Mouse (Mus musculus): ENCODE data around the gene Elovl3. TPM values are rescaled to one million over a fixed set of nuclear protein-coding genes. Genes with fewer than 3 reads are reported as not detected.

The Elovl3 gene
- polyA plus RNA-seq, 1 experiment from 2014 or later = not detected

GRCm38 (mm10) chr19:46103437-46104186, 28.1 kb upstream of the Elovl3 start:
- H3K9ac ChIP-seq (replicated peaks; ENCODE audit: low read depth, low read length) = no peak overlapping the region
- H3K9me3 ChIP-seq (ENCODE audit: control insufficient read depth, low read length) = no peaks in the 10 kb centered on the region
- ATAC-seq (ENCODE audit: low read depth) = no peak

GRCm38 (mm10) chr19:46104187-46104557, 27.5 kb upstream of the Elovl3 start:
- no peak for ATAC-seq (ENCODE audit: low read depth)
- Histone ChIP-seq H3K27me3 (ENCODE audit: control insufficient read depth, insufficient read depth, low read length) (no peaks in the 10 kb centered on the region), H3K27ac (ENCODE audit: low read depth, low read length) (no peak overlapping the region), H3K4me2 (ENCODE audit: low read depth, low read length) (no peak overlapping the region), H3K4me3 (ENCODE audit: low read depth, low read length) (no peak overlapping the region), H3K36me3 (ENCODE audit: control insufficient read depth, insufficient read depth, low read length) (no peaks in the 10 kb centered on the region), H3K9me3 (ENCODE audit: control insufficient read depth, low read length) (no peaks in the 10 kb centered on the region), H3K4me1 (ENCODE audit: control insufficient read depth, insufficient read depth, low read length) (no peaks in the 10 kb centered on the region), H3K9ac (replicated peaks; ENCODE audit: low read depth, low read length) (no peak overlapping the region)
- WGBS = 83% methylated on average over 2 of the region's 2 CpGs

More at GRCm38 (mm10) chr19:46103437-46104186, 28.1 kb upstream of the Elovl3 start:
- Histone ChIP-seq H3K4me2 (ENCODE audit: low read depth, low read length) (no peak overlapping the region), H3K4me3 (ENCODE audit: low read depth, low read length) (no peak overlapping the region), H3K27ac (ENCODE audit: low read depth, low read length) (no peak overlapping the region), H3K27me3 (ENCODE audit: control insufficient read depth, insufficient read depth, low read length) (no peaks in the 10 kb centered on the region), H3K4me1 (ENCODE audit: control insufficient read depth, insufficient read depth, low read length) (no peaks in the 10 kb centered on the region), H3K36me3 (ENCODE audit: control insufficient read depth, insufficient read depth, low read length) (no peaks in the 10 kb centered on the region)
- 90% methylated on average over 6 of the region's 6 CpGs for WGBS

GRCm38 (mm10) chr19:46110214-46110613, 21.5 kb upstream of the Elovl3 start:
- no peaks in the 10 kb centered on the region for H3K27me3 ChIP-seq (ENCODE audit: control insufficient read depth, insufficient read depth, low read length)
- 79% methylated on average over 2 of the region's 2 CpGs for WGBS
- no peaks in the 10 kb centered on the region for H3K9me3 ChIP-seq (ENCODE audit: control insufficient read depth, low read length)
- no peaks in the 10 kb centered on the region for H3K4me1 ChIP-seq (ENCODE audit: control insufficient read depth, insufficient read depth, low read length)
- no peak overlapping the region for H3K27ac ChIP-seq (ENCODE audit: low read depth, low read length)
- no peak overlapping the region for H3K4me2 ChIP-seq (ENCODE audit: low read depth, low read length)
- no peak overlapping the region for H3K9ac ChIP-seq (replicated peaks; ENCODE audit: low read depth, low read length)
- no peak overlapping the region for H3K4me3 ChIP-seq (ENCODE audit: low read depth, low read length)
- no peaks in the 10 kb centered on the region for H3K36me3 ChIP-seq (ENCODE audit: control insufficient read depth, insufficient read depth, low read length)
- no peak for ATAC-seq (ENCODE audit: low read depth)

GRCm38 (mm10) chr19:46110781-46111180, 20.9 kb upstream of the Elovl3 start:
- no peak overlapping the region for H3K27ac ChIP-seq (ENCODE audit: low read depth, low read length)
- no peak overlapping the region for H3K9ac ChIP-seq (replicated peaks; ENCODE audit: low read depth, low read length)
- H3K4me3 ChIP-seq (ENCODE audit: low read depth, low read length) = no peak overlapping the region
- H3K4me1 ChIP-seq (ENCODE audit: control insufficient read depth, insufficient read depth, low read length) = no peaks in the 10 kb centered on the region
- no peak for ATAC-seq (ENCODE audit: low read depth)
- 86% methylated on average over 5 of the region's 5 CpGs for WGBS
- no peaks in the 10 kb centered on the region for H3K9me3 ChIP-seq (ENCODE audit: control insufficient read depth, low read length)
- H3K36me3 ChIP-seq (ENCODE audit: control insufficient read depth, insufficient read depth, low read length) = no peaks in the 10 kb centered on the region
- no peak overlapping the region for H3K4me2 ChIP-seq (ENCODE audit: low read depth, low read length)
- no peaks in the 10 kb centered on the region for H3K27me3 ChIP-seq (ENCODE audit: control insufficient read depth, insufficient read depth, low read length)

DNA sequence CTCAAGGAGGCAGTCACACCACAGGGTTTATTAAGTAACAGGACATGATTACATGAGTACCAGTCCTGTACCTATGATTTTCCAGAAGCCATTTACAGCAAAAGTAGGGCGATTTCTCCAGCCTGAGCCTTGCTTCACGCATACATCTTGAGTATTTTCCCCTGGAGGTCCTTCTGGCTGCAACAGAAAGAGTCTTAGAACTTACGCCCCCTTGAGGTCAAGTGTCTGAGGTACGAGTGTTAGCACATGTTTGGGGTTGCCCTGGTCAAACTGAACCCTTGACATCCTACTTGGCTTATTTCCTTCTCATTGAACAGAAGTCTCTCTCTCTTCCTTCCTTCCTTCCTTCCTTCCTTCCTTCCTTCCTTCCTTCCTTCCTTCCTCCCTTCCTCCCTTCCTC, 17.1 kb upstream of the Elovl3 start:
- no peak overlapping the region for H3K4me3 ChIP-seq (ENCODE audit: low read depth, low read length)
- no peak overlapping the region for H3K27ac ChIP-seq (ENCODE audit: low read depth, low read length)
- H3K36me3 ChIP-seq (ENCODE audit: control insufficient read depth, insufficient read depth, low read length) = no peaks in the 10 kb centered on the region
- WGBS = 64% methylated on average over 4 of the region's 4 CpGs
- H3K4me1 ChIP-seq (ENCODE audit: control insufficient read depth, insufficient read depth, low read length) = no peaks in the 10 kb centered on the region
- no peaks in the 10 kb centered on the region for H3K9me3 ChIP-seq (ENCODE audit: control insufficient read depth, low read length)
- no peak for ATAC-seq (ENCODE audit: low read depth)
- no peak overlapping the region for H3K4me2 ChIP-seq (ENCODE audit: low read depth, low read length)
- no peak overlapping the region for H3K9ac ChIP-seq (replicated peaks; ENCODE audit: low read depth, low read length)
- no peaks in the 10 kb centered on the region for H3K27me3 ChIP-seq (ENCODE audit: control insufficient read depth, insufficient read depth, low read length)

DNA sequence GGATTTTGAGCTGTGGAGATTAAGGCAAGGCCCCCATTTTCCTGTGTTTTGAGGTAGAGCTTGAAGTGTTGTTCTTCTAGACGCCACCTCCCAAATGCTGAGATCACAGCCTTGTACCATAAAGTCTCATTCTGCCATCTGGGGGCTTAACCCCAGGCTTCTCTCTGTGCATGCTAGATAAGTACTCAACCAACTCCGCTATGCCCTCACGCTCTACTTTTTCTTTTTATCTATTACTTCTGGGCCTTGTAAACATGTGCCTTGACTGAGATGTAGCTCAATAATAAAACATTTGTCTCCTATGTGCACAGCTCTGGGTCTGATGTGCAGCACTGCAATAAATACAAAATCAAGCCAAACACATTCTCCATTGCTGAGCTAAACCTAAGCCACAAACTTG, 12.2 kb upstream of the Elovl3 start:
- WGBS = 96% methylated on average over 3 of the region's 3 CpGs
- no peaks in the 10 kb centered on the region for H3K36me3 ChIP-seq (ENCODE audit: control insufficient read depth, insufficient read depth, low read length)
- ATAC-seq (ENCODE audit: low read depth) = no peak
- no peaks in the 10 kb centered on the region for H3K9me3 ChIP-seq (ENCODE audit: control insufficient read depth, low read length)
- H3K27ac ChIP-seq (ENCODE audit: low read depth, low read length) = no peak overlapping the region
- H3K27me3 ChIP-seq (ENCODE audit: control insufficient read depth, insufficient read depth, low read length) = no peaks in the 10 kb centered on the region
- H3K4me3 ChIP-seq (ENCODE audit: low read depth, low read length) = no peak overlapping the region
- no peaks in the 10 kb centered on the region for H3K4me1 ChIP-seq (ENCODE audit: control insufficient read depth, insufficient read depth, low read length)
- no peak overlapping the region for H3K9ac ChIP-seq (replicated peaks; ENCODE audit: low read depth, low read length)
- H3K4me2 ChIP-seq (ENCODE audit: low read depth, low read length) = no peak overlapping the region

DNA sequence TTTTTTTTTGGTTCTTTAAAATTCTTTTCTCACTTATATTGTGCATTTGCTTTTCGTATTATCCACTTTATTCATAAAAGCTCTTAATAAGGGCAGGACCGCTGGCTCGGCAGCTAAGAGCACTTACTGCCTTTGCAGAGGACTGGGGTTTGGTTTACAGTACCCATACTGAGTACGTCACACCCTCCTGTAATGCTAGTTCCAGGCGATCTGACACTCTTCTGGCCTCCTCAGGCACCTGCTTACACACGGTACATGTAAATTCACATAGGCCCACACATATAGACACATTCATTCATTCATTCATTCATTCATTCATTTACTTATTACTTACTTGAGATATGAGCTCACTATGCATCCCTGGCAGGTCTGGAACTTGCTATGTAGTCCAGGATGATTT, 10.8 kb upstream of the Elovl3 start:
- Histone ChIP-seq H3K9me3 (ENCODE audit: control insufficient read depth, low read length) (no peaks in the 10 kb centered on the region), H3K4me2 (ENCODE audit: low read depth, low read length) (no peak overlapping the region), H3K27me3 (ENCODE audit: control insufficient read depth, insufficient read depth, low read length) (no peaks in the 10 kb centered on the region), H3K4me1 (ENCODE audit: control insufficient read depth, insufficient read depth, low read length) (no peaks in the 10 kb centered on the region), H3K36me3 (ENCODE audit: control insufficient read depth, insufficient read depth, low read length) (no peaks in the 10 kb centered on the region), H3K4me3 (ENCODE audit: low read depth, low read length) (no peak overlapping the region), H3K9ac (replicated peaks; ENCODE audit: low read depth, low read length) (no peak overlapping the region), H3K27ac (ENCODE audit: low read depth, low read length) (no peak overlapping the region)
- ATAC-seq (ENCODE audit: low read depth) = no peak
- 75% methylated on average over 6 of the region's 6 CpGs for whole genome bisulfite sequencing

- no peaks in the 10 kb centered on the region for H3K27me3 ChIP-seq (ENCODE audit: control insufficient read depth, insufficient read depth, low read length)
- H3K9me3 ChIP-seq (ENCODE audit: control insufficient read depth, low read length) = no peaks in the 10 kb centered on the region
- 82% methylated on average over 3 of the region's 3 CpGs for WGBS
These were observed 7.8 kb upstream of the Elovl3 start for GRCm38 (mm10) chr19:46123876-46124275.

GRCm38 (mm10) chr19:46124651-46125050, 7.0 kb upstream of the Elovl3 start:
- H3K4me1 ChIP-seq (ENCODE audit: control insufficient read depth, insufficient read depth, low read length) = no peaks in the 10 kb centered on the region
- H3K9me3 ChIP-seq (ENCODE audit: control insufficient read depth, low read length) = no peaks in the 10 kb centered on the region
- H3K36me3 ChIP-seq (ENCODE audit: control insufficient read depth, insufficient read depth, low read length) = no peaks in the 10 kb centered on the region
- H3K27me3 ChIP-seq (ENCODE audit: control insufficient read depth, insufficient read depth, low read length) = no peaks in the 10 kb centered on the region
- no peak overlapping the region for H3K27ac ChIP-seq (ENCODE audit: low read depth, low read length)
- no peak for ATAC-seq (ENCODE audit: low read depth)
- no peak overlapping the region for H3K4me3 ChIP-seq (ENCODE audit: low read depth, low read length)
- no peak overlapping the region for H3K9ac ChIP-seq (replicated peaks; ENCODE audit: low read depth, low read length)
- H3K4me2 ChIP-seq (ENCODE audit: low read depth, low read length) = no peak overlapping the region

More at GRCm38 (mm10) chr19:46123876-46124275, 7.8 kb upstream of the Elovl3 start:
- Histone ChIP-seq H3K4me3 (ENCODE audit: low read depth, low read length) (no peak overlapping the region), H3K4me2 (ENCODE audit: low read depth, low read length) (no peak overlapping the region), H3K36me3 (ENCODE audit: control insufficient read depth, insufficient read depth, low read length) (no peaks in the 10 kb centered on the region), H3K27ac (ENCODE audit: low read depth, low read length) (no peak overlapping the region), H3K9ac (replicated peaks; ENCODE audit: low read depth, low read length) (no peak overlapping the region), H3K4me1 (ENCODE audit: control insufficient read depth, insufficient read depth, low read length) (no peaks in the 10 kb centered on the region)
- no peak for ATAC-seq (ENCODE audit: low read depth)

Measured in neural tube, embryonic 14.5 days (tissue).